Mouse (Mus musculus) right cerebral cortex, adult 2 months (tissue): Measurements from ENCODE around the gene Sirt4.
A peak's percentile ranks its signal among the peaks of the same experiment; 100 is the strongest.
"Not testable (repeated sequence)": the region's sequence is repeated elsewhere in the genome, so short reads cannot be mapped to it uniquely, and the experiment has no call there.

Experiments used
- DNase-seq, 2 experiments: peaks; one replicate each; pipeline ENCODE4 v3.0.0; 2021 to 2022; ENCODE audit warnings: low spot score in 2 of 2

The Sirt4 gene

GRCm38 (mm10) chr5:115470766-115471531 lies 13.6 kb downstream of the Sirt4 start:
- DNase-seq = peak; percentile 65 to 73

GRCm38 (mm10) chr5:115469791-115470190 lies 14.7 kb downstream of the Sirt4 start:
- DNase-seq = no peak

GRCm38 (mm10) chr5:115465642-115466420 lies 18.7 kb downstream of the Sirt4 start, which contains the start of gene Pla2g1b:
Pla2g1b (plus strand) TSS chr5:115466262.
- no peak for DNase-seq

GRCm38 (mm10) chr5:115464408-115465115 lies 20.0 kb downstream of the Sirt4 start:
- DNase-seq = no peak

- DNase-seq = no peak
Measured at GRCm38 (mm10) chr5:115458918-115459317, 25.6 kb downstream of the Sirt4 start.

GRCm38 (mm10) chr5:115455838-115456237 lies 28.7 kb downstream of the Sirt4 start:
- no peak for DNase-seq

GRCm38 (mm10) chr5:115454422-115455090 lies 30.0 kb downstream of the Sirt4 start:
- DNase-seq = no peak

GRCm38 (mm10) chr5:115450410-115451317 lies 33.9 kb downstream of the Sirt4 start:
- no peak for DNase-seq

- DNase-seq = no peak
Measured at GRCm38 (mm10) chr5:115449247-115449646, 35.3 kb downstream of the Sirt4 start.

- DNase-seq = no peak
Measured at GRCm38 (mm10) chr5:115447108-115447507, 37.4 kb downstream of the Sirt4 start.

GRCm38 (mm10) chr5:115444130-115444529 lies 40.4 kb downstream of the Sirt4 start:
- no peak for DNase-seq

- DNase-seq = not testable (repeated sequence)
Measured at GRCm38 (mm10) chr5:115442663-115443062, 41.9 kb downstream of the Sirt4 start.

- DNase-seq = peak; percentile 84 to 86
Measured at GRCm38 (mm10) chr5:115441205-115441849, 43.2 kb downstream of the Sirt4 start.

GRCm38 (mm10) chr5:115438667-115439066 lies 45.9 kb downstream of the Sirt4 start:
- DNase-seq = no peak

- no peak for DNase-seq
Measured at GRCm38 (mm10) chr5:115437945-115438315, 46.6 kb downstream of the Sirt4 start.

- no peak for DNase-seq
Measured at GRCm38 (mm10) chr5:115437242-115437944, 47.1 kb downstream of the Sirt4 start.

- peak; percentile 86 to 89 for DNase-seq
Measured at GRCm38 (mm10) chr5:115436421-115437124, 48.0 kb downstream of the Sirt4 start.

GRCm38 (mm10) chr5:115435755-115436379 lies 48.7 kb downstream of the Sirt4 start:
- DNase-seq = no peak
